Mouse (Mus musculus) embryonic facial prominence, embryonic 11.5 days (tissue): Measurements from ENCODE around the gene Hnf1a. TPM values are rescaled to one million over a fixed set of nuclear protein-coding genes. Genes with fewer than 3 reads are reported as not detected.
A peak's percentile ranks its signal among the peaks of the same experiment; 100 is the strongest.

ENCODE experiments used
- ATAC-seq: fragments of 200-750 bp; cut with Nextera tagmentation; replicated peaks from 2 replicates; pipeline ENCODE4 v1.8.0; 2017; ENCODE audit warnings: low read depth; ENCODE audit not compliant: insufficient number of reproducible peaks, low FRiP score, low TSS enrichment
- DNase-seq: peaks from one replicate; pipeline ENCODE4 v3.0.0-alpha.2; 2015; ENCODE audit warnings: low spot score
- H3K27ac ChIP-seq: fragments of 300-500 bp; sonication (generic); replicated peaks from 2 replicates; pipeline ENCODE4 v1.5.1; 2014; ENCODE audit warnings: mild to moderate bottlenecking, low read depth, low read length, control low read depth
- H3K27me3 ChIP-seq: fragments of 300-500 bp; sonication (generic); 2 replicates; pipeline ENCODE4 v1.6.1; 2014; ENCODE audit warnings: mild to moderate bottlenecking, low read length, moderate library complexity, mixed read lengths; ENCODE audit not compliant: control insufficient read depth, insufficient read depth
- H3K36me3 ChIP-seq: fragments of 300-500 bp; sonication (generic); replicated peaks from 2 replicates; pipeline ENCODE4 v1.6.1; 2014; ENCODE audit warnings: low read depth, mild to moderate bottlenecking, low read length, moderate library complexity, mixed read lengths; ENCODE audit not compliant: control insufficient read depth, insufficient read depth
- H3K4me1 ChIP-seq: fragments of 300-500 bp; sonication (generic); 2 replicates; pipeline ENCODE4 v1.6.1; 2014; ENCODE audit warnings: low read length, mixed read lengths; ENCODE audit not compliant: control insufficient read depth, insufficient read depth
- H3K4me2 ChIP-seq: fragments of 300-500 bp; sonication (generic); 2 replicates; pipeline ENCODE4 v1.6.1; 2014; ENCODE audit warnings: low read depth, mild to moderate bottlenecking, control low read depth, low read length, moderate library complexity
- H3K4me3 ChIP-seq: fragments of 300-500 bp; sonication (generic); 2 replicates; pipeline ENCODE4 v1.5.1; 2014; ENCODE audit warnings: low read depth, low read length, control low read depth
- H3K9ac ChIP-seq: fragments of 300-500 bp; sonication (generic); replicated peaks from 2 replicates; pipeline ENCODE4 v1.6.1; 2014; ENCODE audit warnings: mild to moderate bottlenecking, control low read depth, low read length
- H3K9me3 ChIP-seq: fragments of 300-500 bp; sonication (generic); replicated peaks from 2 replicates; pipeline ENCODE4 v1.6.1; 2016; ENCODE audit warnings: mild to moderate bottlenecking, low read length, inconsistent platforms, mixed read lengths; ENCODE audit not compliant: control insufficient read depth
- WGBS: fragments of 180-500 bp; shearing (Covaris S2); extraction: QIAGEN DNeasy Blood & Tissue Kit; methylation state at CpG from one replicate; pipeline ENCODE4 v1.1.7; 2014; 5-methylcytosine and 5-hydroxymethylcytosine counted together
- polyA plus RNA-seq: library from polyadenylated mRNA; unstranded; fragments of >200 nt; fragmentation: Nextera tagmentation; extraction: Ambion mirVana; gene quantifications from 2 replicates; pipeline ENCODE4 v1.2.1, GENCODE M21; 2014

Hnf1a gene
- polyA plus RNA-seq, 1 experiment from 2014 or later, result not detected

- H3K9me3 ChIP-seq, result no peaks in the 10 kb centered on the region
- H3K27ac ChIP-seq, result no peak overlapping the region
- no peaks in the 10 kb centered on the region for H3K36me3 ChIP-seq
- no peaks in the 10 kb centered on the region for H3K27me3 ChIP-seq
- H3K4me2 ChIP-seq, result no peak overlapping the region
- no peak overlapping the region for H3K9ac ChIP-seq
- H3K4me1 ChIP-seq, result no peaks in the 10 kb centered on the region
- WGBS, result 66% methylated on average over 11 of the region's 11 CpGs
- no peak overlapping the region for H3K4me3 ChIP-seq
- DNase-seq (no peak), ATAC-seq (no peak)
These were observed 7.6 kb upstream of the Hnf1a start for GRCm38 (mm10) chr5:114978473-114978872.

- H3K4me1 ChIP-seq, result no peaks in the 10 kb centered on the region
- H3K36me3 ChIP-seq, result no peaks in the 10 kb centered on the region
- ATAC-seq (no peak), DNase-seq (no peak)
- no peak overlapping the region for H3K27ac ChIP-seq
- H3K27me3 ChIP-seq, result no peaks in the 10 kb centered on the region
- no peaks in the 10 kb centered on the region for H3K9me3 ChIP-seq
- no peak overlapping the region for H3K9ac ChIP-seq
- H3K4me2 ChIP-seq, result no peak overlapping the region
- no peak overlapping the region for H3K4me3 ChIP-seq
These were observed 6.0 kb upstream of the Hnf1a start for GRCm38 (mm10) chr5:114976935-114977334.

- H3K9me3 ChIP-seq, result no peaks in the 10 kb centered on the region
- ATAC-seq (no peak), DNase-seq (no peak)
- no peak overlapping the region for H3K4me3 ChIP-seq
- no peaks in the 10 kb centered on the region for H3K36me3 ChIP-seq
- 81% methylated on average over 8 of the region's 8 CpGs for WGBS
- H3K9ac ChIP-seq, result no peak overlapping the region
- no peak overlapping the region for H3K27ac ChIP-seq
- H3K4me2 ChIP-seq, result no peak overlapping the region
- peaks cover 2% of the 10 kb centered on the region; the same call in 1 of the 2 replicates for H3K27me3 ChIP-seq
- peaks cover 4% of the 10 kb centered on the region for H3K4me1 ChIP-seq
These were observed 2.2 kb upstream of the Hnf1a start for GRCm38 (mm10) chr5:114973131-114973530.

- Histone ChIP-seq H3K4me3 (no peak overlapping the region), H3K36me3 (no peaks in the 10 kb centered on the region), H3K9me3 (no peaks in the 10 kb centered on the region), H3K27ac (no peak overlapping the region), H3K9ac (no peak overlapping the region), H3K4me2 (no peak overlapping the region), H3K27me3 (peaks cover 2% of the 10 kb centered on the region; the same call in 1 of the 2 replicates), H3K4me1 (peaks cover 4% of the 10 kb centered on the region)
- no peak for DNase-seq
- ATAC-seq, result no peak
- WGBS, result 79% methylated on average over 9 of the region's 9 CpGs
These were observed 1.3 kb upstream of the Hnf1a start for GRCm38 (mm10) chr5:114972201-114972600.

- Histone ChIP-seq H3K27me3 (peaks cover 2% of the 10 kb centered on the region; the same call in 1 of the 2 replicates), H3K9me3 (no peaks in the 10 kb centered on the region), H3K4me2 (no peak overlapping the region), H3K4me3 (no peak overlapping the region), H3K27ac (no peak overlapping the region), H3K36me3 (no peaks in the 10 kb centered on the region), H3K9ac (no peak overlapping the region), H3K4me1 (peaks cover 4% of the 10 kb centered on the region)
- 54% methylated on average over 13 of the region's 13 CpGs for WGBS
- no peak for DNase-seq
- ATAC-seq, result no peak
These were observed 1.2 kb downstream of the Hnf1a start for GRCm38 (mm10) chr5:114969609-114970215.

- whole genome bisulfite sequencing, result 17% methylated on average over 4 of the region's 4 CpGs
- no peak overlapping the region for H3K9ac ChIP-seq
- no peaks in the 10 kb centered on the region for H3K9me3 ChIP-seq
- H3K4me3 ChIP-seq, result no peak overlapping the region
- H3K4me1 ChIP-seq, result peaks cover 4% of the 10 kb centered on the region
- ATAC-seq, result no peak
- H3K27me3 ChIP-seq, result peaks cover 2% of the 10 kb centered on the region; the same call in 1 of the 2 replicates
- no peak overlapping the region for H3K27ac ChIP-seq
- H3K4me2 ChIP-seq, result no peak overlapping the region
- DNase-seq, result peak; percentile 27
- no peaks in the 10 kb centered on the region for H3K36me3 ChIP-seq
These were observed 1.8 kb downstream of the Hnf1a start for GRCm38 (mm10) chr5:114969064-114969463.

GRCm38 (mm10) chr5:114968651-114969050, 2.2 kb downstream of the Hnf1a start:
- Histone ChIP-seq H3K9me3 (no peaks in the 10 kb centered on the region), H3K27ac (no peak overlapping the region), H3K36me3 (no peaks in the 10 kb centered on the region), H3K4me2 (no peak overlapping the region), H3K4me1 (peaks cover 4% of the 10 kb centered on the region), H3K9ac (no peak overlapping the region), H3K4me3 (no peak overlapping the region), H3K27me3 (peaks cover 2% of the 10 kb centered on the region; the same call in 1 of the 2 replicates)
- WGBS, result 30% methylated on average over 7 of the region's 7 CpGs
- DNase-seq (no peak), ATAC-seq (no peak)

- H3K4me3 ChIP-seq, result no peak overlapping the region
- ATAC-seq (no peak), DNase-seq (no peak)
- H3K9ac ChIP-seq, result no peak overlapping the region
- peaks cover 4% of the 10 kb centered on the region for H3K4me1 ChIP-seq
- no peak overlapping the region for H3K4me2 ChIP-seq
- H3K27ac ChIP-seq, result no peak overlapping the region
- 41% methylated on average over 14 of the region's 14 CpGs for WGBS
- H3K27me3 ChIP-seq, result peaks cover 2% of the 10 kb centered on the region; the same call in 1 of the 2 replicates
- H3K36me3 ChIP-seq, result no peaks in the 10 kb centered on the region
- H3K9me3 ChIP-seq, result no peaks in the 10 kb centered on the region
These were observed 3.2 kb downstream of the Hnf1a start for GRCm38 (mm10) chr5:114967523-114968268.
